Mouse (Mus musculus) olfactory bulb, adult 2 months (tissue): ENCODE results near the gene Arl6ip4.

Experiments used
- CTCF ChIP-seq: fragments of 200-500 bp; IDR thresholded peaks from 2 replicates; pipeline ENCODE4 v1.5.1; 2012; ENCODE audit warnings: low read depth, mild to moderate bottlenecking, low read length, moderate library complexity; ENCODE audit not compliant: insufficient read depth
- POLR2A ChIP-seq: fragments of 200-500 bp; IDR thresholded peaks from 2 replicates; pipeline ENCODE4 v1.6.1; 2012; ENCODE audit warnings: mild to moderate bottlenecking, low read depth, low read length, moderate library complexity; ENCODE audit not compliant: insufficient read depth

DNA sequence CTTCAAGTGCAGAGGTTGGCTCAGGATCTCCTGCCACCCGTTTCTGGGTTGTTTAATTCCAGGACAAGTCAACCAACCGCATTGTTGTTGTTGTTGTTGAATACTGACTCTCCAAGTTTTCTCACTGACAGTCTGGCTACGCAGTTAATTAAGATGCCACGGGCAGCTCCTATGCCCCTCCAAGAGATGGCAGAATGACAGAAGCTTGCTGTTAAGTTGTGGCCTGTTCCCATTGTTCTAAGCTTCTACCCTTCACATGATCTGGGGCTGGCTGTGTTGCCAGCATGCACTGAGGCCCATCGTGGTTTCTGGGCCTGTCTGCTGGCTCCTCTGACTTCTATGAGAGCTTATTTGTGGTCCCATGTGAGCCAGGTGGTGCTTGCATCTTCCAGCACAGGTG is 18.4 kb downstream of the Arl6ip4 start:
- no peak for TF ChIP-seq CTCF
- TF ChIP-seq POLR2A, result no peak
